ENCODE assay signal across 8 mouse cellular contexts in the genomic region with DNA sequence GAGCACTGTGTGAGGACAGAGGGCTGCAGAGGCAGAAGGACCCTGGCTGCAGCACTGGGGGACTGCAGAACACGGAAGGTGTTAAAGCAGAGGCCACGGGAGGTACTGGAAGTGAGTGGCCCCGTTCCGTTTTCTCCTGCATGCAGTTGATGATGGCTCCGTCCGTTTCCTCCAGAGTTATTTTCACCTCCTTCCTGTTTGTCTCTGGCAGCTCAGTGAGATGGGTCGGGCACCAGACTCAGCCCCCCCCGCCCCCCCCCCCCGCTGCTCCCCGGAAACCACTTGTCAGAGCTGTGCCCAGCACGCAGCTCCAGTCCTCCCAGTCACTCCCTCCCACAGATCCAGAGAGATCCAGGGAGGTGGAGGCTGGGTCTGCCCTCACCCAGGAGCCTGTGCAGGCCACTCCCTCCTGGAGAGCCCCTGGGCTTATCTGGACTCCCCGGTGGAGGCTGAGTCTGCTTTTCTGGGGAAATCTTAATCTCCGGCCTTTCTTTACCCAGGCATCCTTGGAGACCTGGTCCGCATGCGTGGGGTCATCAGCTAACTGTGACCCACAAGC. TPM values are rescaled to one million over a fixed set of nuclear protein-coding genes. Genes with fewer than 3 reads are reported as not detected.
DNase-seq lines count a peak whose midpoint lies in the region; ATAC-seq and TF ChIP-seq lines count a peak whose summit lies in the region.

No protein-coding gene starts in this region.

- H3K9me3 ChIP-seq in embryonic facial prominence, embryonic 15.5 days (replicated peaks): no peaks in the 10 kb centered on the region
- H3K9me3 ChIP-seq in limb, embryonic 10.5 days (replicated peaks): no peaks in the 10 kb centered on the region

- ATAC-seq in embryonic facial prominence, embryonic 15.5 days (ENCODE audit: insufficient number of reproducible peaks, low FRiP score, low TSS enrichment, low read depth): no peak
- peak; percentile 34 for ATAC-seq in megakaryocyte-erythroid progenitor cell, adult 5-6 weeks (replicated peaks; ENCODE audit: low FRiP score, low TSS enrichment, poor library complexity, severe bottlenecking)

- H3K9ac ChIP-seq in embryonic facial prominence, embryonic 15.5 days: no peak overlapping the region

- peaks cover 28% of the 10 kb centered on the region for H3K4me1 ChIP-seq in embryonic facial prominence, embryonic 15.5 days
- H3K4me1 ChIP-seq in limb, embryonic 10.5 days: peaks cover 47% of the 10 kb centered on the region

- intact Hi-C loops in left cerebral cortex, postnatal 4 days (cut with DNase I): no loop called here

- WGBS in embryonic facial prominence, embryonic 15.5 days: 7% methylated on average over 14 of the region's 15 CpGs
- WGBS in limb, embryonic 10.5 days: 3% methylated on average over 15 of the region's 15 CpGs

- peak overlapping the region; percentile 10; the same call in 1 of the 2 replicates for H3K27ac ChIP-seq in layer of hippocampus, adult 2 months
- no peak overlapping the region for H3K27ac ChIP-seq in embryonic facial prominence, embryonic 15.5 days (replicated peaks)
- H3K27ac ChIP-seq in limb, embryonic 10.5 days: peak overlapping the region; percentile 93

- TF ChIP-seq CTCF in layer of hippocampus, adult 2 months (conservative IDR thresholded peaks at IDR 0.05): peak; percentile 12

- no peaks in the 10 kb centered on the region for H3K36me3 ChIP-seq in embryonic facial prominence, embryonic 15.5 days
- peaks cover 24% of the 10 kb centered on the region for H3K36me3 ChIP-seq in limb, embryonic 10.5 days

- peak overlapping the region; percentile 15; the same call in 1 of the 2 replicates for H3K4me2 ChIP-seq in embryonic facial prominence, embryonic 15.5 days (replicated peaks)

- no peak overlapping the region for H3K4me3 ChIP-seq in layer of hippocampus, adult 2 months
- no peak overlapping the region for H3K4me3 ChIP-seq in embryonic facial prominence, embryonic 15.5 days (replicated peaks)
- peak overlapping the region; percentile 56 for H3K4me3 ChIP-seq in limb, embryonic 10.5 days

- DNase-seq in layer of hippocampus, adult 2 months (ENCODE audit: low spot score in 2 of 2): no peak
- DNase-seq in layer of hippocampus, postnatal 36 days: no peak
- no peak for DNase-seq in limb, embryonic 10.5 days (ENCODE audit: low spot score)
- DNase-seq in left cerebral cortex, postnatal 4 days: no peak
- no peak for DNase-seq in cerebellum, postnatal 10 days
- DNase-seq in frontal cortex, adult 2 months (ENCODE audit: extremely low spot score in 1 of 2, low spot score in 1 of 2): no peak

- peaks cover 30% of the 10 kb centered on the region for H3K27me3 ChIP-seq in embryonic facial prominence, embryonic 15.5 days
- H3K27me3 ChIP-seq in limb, embryonic 10.5 days (ENCODE audit: low read depth, poor library complexity, severe bottlenecking): peaks cover 41% of the 10 kb centered on the region

RNA-seq across cellular contexts. Expression of a gene that starts 2.4 kb away (rescaled TPM):
- total RNA-seq in layer of hippocampus, adult 2 months (2021): 1 to 10 TPM; 3.7 to 4.4 TPM
- 1 to 10 TPM; 3.2 to 4.2 TPM for total RNA-seq in layer of hippocampus, postnatal 36 days (2021)
- polyA plus RNA-seq in embryonic facial prominence, embryonic 15.5 days (2015; fragmentation: Nextera tagmentation; extraction: Ambion mirVana): 5.1 and 6.2 TPM in 2 replicates
- 14.9 and 15.5 TPM in 2 replicates for polyA plus RNA-seq in limb, embryonic 10.5 days (2016; fragmentation: Nextera tagmentation; extraction: Ambion mirVana)
- 76.2 and 103 TPM in 2 replicates for total RNA-seq in megakaryocyte-erythroid progenitor cell, adult 5-6 weeks (2014; fragmentation: Nextera tagmentation)
- 52.8 and 64.4 TPM in 2 replicates for total RNA-seq in megakaryocyte-erythroid progenitor cell, adult 5-6 weeks (2017)
- total RNA-seq in left cerebral cortex, postnatal 4 days (2021): 1 to 10 TPM; 1.6 to 1.7 TPM
- 5.3 and 7.1 TPM in 2 replicates for polyA plus RNA-seq in frontal cortex, adult 2 months (2012; rRNA removed)

RNA-seq across cellular contexts. Expression of a gene that starts 20.8 kb away (rescaled TPM):
- total RNA-seq in layer of hippocampus, adult 2 months (2021): 10 to 100 TPM; 77.8 to 79.1 TPM
- 10 to 100 TPM; 74.8 to 86.0 TPM for total RNA-seq in layer of hippocampus, postnatal 36 days (2021)
- polyA plus RNA-seq in embryonic facial prominence, embryonic 15.5 days (2015; fragmentation: Nextera tagmentation; extraction: Ambion mirVana): 218 and 221 TPM in 2 replicates
- 319 and 357 TPM in 2 replicates for polyA plus RNA-seq in limb, embryonic 10.5 days (2016; fragmentation: Nextera tagmentation; extraction: Ambion mirVana)
- 145 and 157 TPM in 2 replicates for total RNA-seq in megakaryocyte-erythroid progenitor cell, adult 5-6 weeks (2014; fragmentation: Nextera tagmentation)
- total RNA-seq in megakaryocyte-erythroid progenitor cell, adult 5-6 weeks (2017): 142 and 150 TPM in 2 replicates
- total RNA-seq in left cerebral cortex, postnatal 4 days (2021): 10 to 100 TPM; 63.9 to 74.2 TPM
- 200 and 205 TPM in 2 replicates for polyA plus RNA-seq in frontal cortex, adult 2 months (2012; rRNA removed)

RNA-seq across cellular contexts. Expression of a gene that starts 22.5 kb away (rescaled TPM):
- total RNA-seq in layer of hippocampus, adult 2 months (2021): 10 to 100 TPM; 10.7 to 11.0 TPM
- total RNA-seq in layer of hippocampus, postnatal 36 days (2021): 10 to 100 TPM; 10.9 to 11.0 TPM
- polyA plus RNA-seq in embryonic facial prominence, embryonic 15.5 days (2015; fragmentation: Nextera tagmentation; extraction: Ambion mirVana): 3.7 and 4.0 TPM in 2 replicates
- 2.0 and 2.3 TPM in 2 replicates for polyA plus RNA-seq in limb, embryonic 10.5 days (2016; fragmentation: Nextera tagmentation; extraction: Ambion mirVana)
- total RNA-seq in megakaryocyte-erythroid progenitor cell, adult 5-6 weeks (2014; fragmentation: Nextera tagmentation): 27.0 and 32.9 TPM in 2 replicates
- total RNA-seq in megakaryocyte-erythroid progenitor cell, adult 5-6 weeks (2017): 11.0 and 12.1 TPM in 2 replicates
- total RNA-seq in left cerebral cortex, postnatal 4 days (2021): 1 to 10 TPM; 7.2 to 8.1 TPM
- 12.4 and 13.0 TPM in 2 replicates for polyA plus RNA-seq in frontal cortex, adult 2 months (2012; rRNA removed)

RNA-seq across cellular contexts. Expression of a gene that starts 28.1 kb away (rescaled TPM):
- total RNA-seq in layer of hippocampus, adult 2 months (2021): 100 to 1,000 TPM; 440 to 464 TPM
- 100 to 1,000 TPM; 445 to 446 TPM for total RNA-seq in layer of hippocampus, postnatal 36 days (2021)
- polyA plus RNA-seq in embryonic facial prominence, embryonic 15.5 days (2015; fragmentation: Nextera tagmentation; extraction: Ambion mirVana): 503 and 528 TPM in 2 replicates
- polyA plus RNA-seq in limb, embryonic 10.5 days (2016; fragmentation: Nextera tagmentation; extraction: Ambion mirVana): 589 and 631 TPM in 2 replicates
- 566 and 603 TPM in 2 replicates for total RNA-seq in megakaryocyte-erythroid progenitor cell, adult 5-6 weeks (2014; fragmentation: Nextera tagmentation)
- total RNA-seq in megakaryocyte-erythroid progenitor cell, adult 5-6 weeks (2017): 483 and 498 TPM in 2 replicates
- total RNA-seq in left cerebral cortex, postnatal 4 days (2021): 100 to 1,000 TPM; 311 to 347 TPM
- polyA plus RNA-seq in frontal cortex, adult 2 months (2012; rRNA removed): 867 and 914 TPM in 2 replicates

RNA-seq across cellular contexts. Expression of a gene that starts 30.4 kb away (rescaled TPM):
- 1 to 10 TPM; 5.4 to 5.6 TPM for total RNA-seq in layer of hippocampus, adult 2 months (2021)
- total RNA-seq in layer of hippocampus, postnatal 36 days (2021): 1 to 10 TPM; 5.5 to 6.6 TPM
- polyA plus RNA-seq in embryonic facial prominence, embryonic 15.5 days (2015; fragmentation: Nextera tagmentation; extraction: Ambion mirVana): 288 and 296 TPM in 2 replicates
- polyA plus RNA-seq in limb, embryonic 10.5 days (2016; fragmentation: Nextera tagmentation; extraction: Ambion mirVana): 261 and 301 TPM in 2 replicates
- 18.0 and 24.6 TPM in 2 replicates for total RNA-seq in megakaryocyte-erythroid progenitor cell, adult 5-6 weeks (2014; fragmentation: Nextera tagmentation)
- total RNA-seq in megakaryocyte-erythroid progenitor cell, adult 5-6 weeks (2017): 13.8 and 25.6 TPM in 2 replicates
- 10 to 100 TPM; 12.4 to 17.2 TPM for total RNA-seq in left cerebral cortex, postnatal 4 days (2021)
- 9.8 and 10.4 TPM in 2 replicates for polyA plus RNA-seq in frontal cortex, adult 2 months (2012; rRNA removed)

Comparison
In these comparisons a context has a peak if more than half of its experiments do, and no peak if none do; other contexts are left out.
1. RNA of a gene that starts 2.4 kb away (total RNA-seq): 52.8 to 103 TPM in megakaryocyte-erythroid progenitor cell, adult 5-6 weeks; 3.7 to 4.4 TPM in layer of hippocampus, adult 2 months, 3.2 to 4.2 TPM in layer of hippocampus, postnatal 36 days and 1.6 to 1.7 TPM in left cerebral cortex, postnatal 4 days; every median in the first group is over 4 times any median in the second.